Mouse (Mus musculus) 3T3-L1 (cell line): ENCODE results near the gene Tle4.
A peak's percentile ranks its signal among the peaks of the same experiment; 100 is the strongest.

Experiments
- DNase-seq: peaks from one replicate; pipeline ENCODE4 v3.0.0-alpha.2; 2015; ENCODE audit warnings: low read depth, low spot score

Tle4 gene

DNA sequence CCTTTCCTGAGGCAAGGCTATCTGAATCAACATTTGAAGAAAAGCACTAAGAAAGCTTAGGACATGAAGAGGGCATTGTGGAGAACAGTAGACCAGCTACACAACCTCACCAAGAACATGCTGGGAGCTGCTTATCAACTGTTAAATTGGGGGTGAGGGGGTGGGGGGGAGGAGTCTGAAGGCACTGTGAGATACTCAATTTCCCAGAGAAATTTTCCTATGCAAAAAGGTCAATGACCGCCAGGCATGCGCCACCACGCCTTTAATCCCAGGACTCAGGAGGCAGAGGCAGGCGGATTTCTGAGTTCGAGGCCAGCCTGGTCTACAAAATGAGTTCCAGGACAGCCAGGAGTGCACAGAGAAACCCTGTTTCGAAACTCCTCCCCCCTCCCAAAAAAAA, 65.0 kb downstream of the Tle4 start:
- no peak for DNase-seq

DNA sequence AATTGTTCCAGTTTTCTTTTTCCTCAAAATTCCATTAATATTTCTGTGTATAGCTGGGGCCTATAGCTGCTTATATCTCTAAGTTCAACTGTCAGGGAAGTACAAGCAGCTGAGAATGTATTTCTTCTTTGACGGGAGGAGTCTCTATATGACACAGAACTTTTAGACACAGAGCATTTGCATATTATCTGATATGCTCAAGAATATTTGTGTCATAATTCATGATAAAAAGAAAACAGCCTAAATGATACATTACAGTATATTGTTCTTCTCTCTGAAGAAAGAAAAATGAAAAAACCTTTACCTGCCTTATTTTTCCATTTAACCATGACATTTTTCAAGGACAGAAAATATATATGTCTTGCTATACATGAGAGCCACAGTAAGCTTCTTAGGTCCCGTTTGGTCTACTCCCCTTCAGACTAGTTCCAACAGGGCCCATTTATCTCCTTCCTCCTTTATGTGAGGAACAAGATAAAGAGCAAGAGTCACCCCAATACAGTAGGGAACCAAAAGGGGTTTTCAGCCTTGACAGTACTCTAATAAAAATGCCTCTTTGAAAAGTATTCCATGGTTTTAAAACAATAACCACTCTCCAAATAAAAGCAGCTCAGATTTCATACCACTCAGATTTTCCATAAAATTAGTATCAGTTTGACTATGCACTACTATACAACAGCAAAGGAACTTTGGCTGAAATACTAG, 77.6 kb downstream of the Tle4 start:
- DNase-seq: no peak

DNA sequence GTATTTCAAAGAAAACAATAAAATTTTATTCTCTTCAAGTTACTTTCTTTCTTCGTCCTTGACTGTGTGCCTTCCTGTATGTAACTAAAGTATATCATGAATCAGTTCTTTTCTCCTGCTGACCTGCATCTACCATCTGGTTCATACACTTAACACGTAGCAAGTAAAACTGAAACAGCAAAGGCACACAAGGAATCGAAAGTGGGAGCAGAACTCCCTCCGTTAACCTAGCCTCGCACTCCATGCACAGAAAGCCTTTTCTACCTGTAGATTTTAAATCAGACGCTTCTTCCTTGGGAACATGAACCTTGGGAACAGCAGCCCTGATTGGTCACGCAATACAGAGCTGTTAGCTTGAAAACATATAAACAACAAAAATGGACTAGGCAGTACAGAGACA, 78.7 kb downstream of the Tle4 start:
- no peak for DNase-seq

DNA sequence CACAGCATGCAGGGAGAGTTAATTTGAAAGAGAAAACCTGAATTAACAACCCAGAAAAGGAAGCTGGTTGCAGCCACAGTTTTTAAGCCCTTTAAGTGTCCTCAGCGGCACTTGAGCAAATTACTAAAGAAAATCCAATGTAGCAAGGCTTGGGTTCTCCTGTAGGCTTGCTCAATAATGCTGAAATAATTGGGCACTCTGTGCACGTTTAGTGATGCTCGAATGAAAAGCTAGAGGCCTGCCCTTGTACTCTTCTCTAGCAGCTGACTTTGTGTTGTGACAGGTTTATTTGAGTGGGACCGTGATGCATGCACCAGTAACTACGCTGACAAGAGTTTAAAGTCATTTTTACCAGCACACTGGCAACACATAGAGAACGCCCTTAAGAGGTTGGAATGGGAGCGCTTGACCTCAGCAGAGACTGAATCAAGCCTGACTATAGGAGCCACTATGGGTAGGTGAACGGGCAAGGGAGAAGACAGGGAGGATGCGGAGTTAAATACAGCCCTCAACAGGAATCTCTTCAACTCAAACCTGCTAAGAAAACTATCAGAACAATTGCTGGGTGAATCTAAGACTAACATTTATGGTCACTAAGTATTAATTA, 79.3 kb downstream of the Tle4 start:
- no peak for DNase-seq

DNA sequence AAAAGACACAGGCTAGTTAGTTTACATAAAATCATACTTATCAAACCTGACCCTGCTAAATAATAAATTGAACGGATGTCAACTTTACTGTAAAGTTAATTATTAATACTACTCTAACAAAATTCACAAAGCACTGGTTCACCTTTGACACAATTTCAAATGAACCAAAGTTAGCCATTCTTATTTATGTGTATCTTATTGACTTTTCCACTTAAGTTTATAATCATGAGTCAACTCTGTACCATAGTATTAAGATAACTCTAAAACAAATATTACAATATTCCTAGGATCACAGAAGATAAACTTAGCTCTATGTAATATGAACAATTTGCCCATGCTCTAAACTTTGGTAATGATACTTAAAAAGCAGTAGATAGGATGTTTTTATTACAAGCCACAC, 81.4 kb downstream of the Tle4 start:
- no peak for DNase-seq

DNA sequence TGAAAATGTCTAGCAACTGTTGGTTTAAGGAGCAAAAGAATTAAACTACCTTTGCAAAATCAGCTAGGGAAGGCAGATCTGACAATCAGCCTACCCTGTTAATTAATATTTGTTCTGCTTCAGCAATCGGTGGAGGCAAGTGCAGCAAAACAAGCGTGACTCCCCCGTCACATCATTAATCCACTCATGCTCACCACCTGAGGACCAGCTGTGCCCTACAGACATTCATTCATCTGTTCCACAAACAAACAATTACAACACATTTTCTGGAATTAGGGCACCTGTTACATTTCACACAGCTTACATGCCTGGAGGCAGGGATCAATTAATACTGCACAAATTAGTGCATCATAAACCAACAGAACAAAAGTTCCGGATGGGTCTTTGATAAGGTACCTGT, 89.0 kb downstream of the Tle4 start:
- DNase-seq: no peak

DNA sequence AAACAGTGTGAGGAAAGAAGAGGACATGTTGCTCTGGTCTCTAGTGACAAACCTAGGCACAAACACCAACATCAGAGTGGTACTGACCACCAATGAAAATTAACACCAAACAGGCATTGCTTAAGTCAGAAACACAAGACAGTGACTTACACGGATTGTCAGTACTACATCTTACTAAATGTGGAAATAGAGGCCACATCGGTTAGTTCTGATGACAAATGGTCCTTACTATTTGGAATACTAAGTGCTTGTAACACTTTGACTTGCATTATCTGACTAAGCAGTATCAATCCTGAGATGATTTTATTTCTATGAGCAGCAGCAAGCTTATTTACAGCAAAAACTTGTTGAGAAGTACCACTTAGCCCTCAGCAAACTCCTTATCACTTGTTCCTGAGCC, 89.9 kb downstream of the Tle4 start:
- no peak for DNase-seq

DNA sequence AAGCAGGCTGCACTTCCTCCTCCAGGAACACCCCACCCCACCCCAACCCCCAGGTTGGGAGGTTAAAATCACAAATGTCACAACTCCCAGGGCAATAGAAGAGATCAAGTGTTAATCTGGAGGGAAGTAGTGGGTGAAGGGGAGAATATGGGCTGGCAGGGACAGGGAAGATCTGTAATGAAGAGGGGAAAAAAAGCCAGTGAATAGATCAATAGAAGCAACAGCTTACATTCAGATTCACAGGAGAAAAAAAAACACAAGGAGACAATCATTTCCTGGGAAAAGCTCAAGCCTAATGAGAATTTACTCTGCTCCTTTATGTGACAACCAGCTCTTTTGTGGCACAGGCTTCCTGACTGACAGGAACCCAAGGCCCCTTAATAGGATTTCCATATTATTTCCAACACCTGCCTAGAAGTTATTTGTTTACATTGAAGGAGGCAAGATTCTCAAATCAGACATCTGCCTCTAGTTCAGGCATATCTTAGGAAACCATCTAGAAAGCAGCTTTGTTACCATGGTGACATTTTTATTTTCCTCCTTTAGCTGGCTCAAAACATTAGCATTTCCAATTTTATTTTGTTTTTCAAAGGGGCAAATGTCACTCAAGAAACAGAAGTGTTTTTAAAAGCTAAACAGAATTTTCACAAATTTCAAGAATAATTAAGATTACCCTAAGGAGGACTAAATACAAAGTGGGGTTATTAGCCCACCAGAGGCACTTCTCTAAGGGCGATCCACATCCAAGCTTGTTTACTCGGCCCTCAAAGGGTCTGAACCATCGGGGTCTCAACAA, 90.8 kb downstream of the Tle4 start:
- DNase-seq: no peak

DNA sequence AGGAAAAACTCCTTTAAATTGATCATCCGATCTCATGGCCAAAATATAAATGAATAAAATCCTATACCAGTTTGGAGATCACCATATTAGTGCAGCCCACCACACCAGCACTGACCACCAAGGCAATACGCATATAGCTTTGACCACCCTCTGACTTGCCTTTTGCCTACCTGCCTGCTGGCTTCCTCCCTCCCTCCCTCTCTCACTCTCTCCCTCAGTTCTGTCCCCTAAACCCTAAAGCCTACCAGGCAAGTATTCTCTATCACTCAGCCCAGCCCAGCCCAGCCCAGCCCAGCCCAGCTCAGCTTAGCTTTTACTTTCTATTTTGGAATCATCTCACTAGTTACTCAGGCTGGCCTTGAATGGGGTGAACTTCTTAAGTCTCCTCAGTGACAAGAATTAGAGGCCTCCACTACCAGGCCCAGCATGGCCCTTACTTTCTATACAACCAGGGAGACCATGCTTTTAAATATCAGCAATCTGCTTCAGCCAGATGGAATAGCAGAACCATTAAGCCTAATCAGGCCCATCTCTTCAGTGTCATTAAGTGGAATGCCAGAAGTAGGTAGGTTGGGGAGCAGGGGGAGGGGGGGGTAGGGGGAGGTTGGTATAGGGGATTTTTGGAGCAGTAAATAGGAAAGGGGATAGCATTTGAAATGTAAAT, 91.8 kb downstream of the Tle4 start:
- no peak for DNase-seq

DNA sequence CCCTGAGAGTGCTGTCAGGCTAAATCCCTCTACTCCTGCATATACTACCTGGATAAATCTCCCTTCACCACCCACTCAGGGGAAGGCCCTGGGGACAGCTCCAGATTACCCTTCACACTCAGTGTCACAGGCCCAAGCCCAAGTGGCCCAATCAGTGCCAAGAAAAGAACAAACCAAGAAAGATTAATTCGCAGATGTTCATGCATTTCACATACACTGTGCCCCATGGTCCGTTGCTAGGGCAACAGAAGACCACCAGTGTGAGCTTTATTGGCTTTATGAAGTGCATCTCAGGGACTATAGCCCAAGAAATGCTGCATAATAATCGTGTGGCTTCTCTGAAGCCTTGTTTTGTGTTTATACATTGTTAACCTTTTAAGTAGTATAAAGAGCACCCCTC, 92.5 kb downstream of the Tle4 start:
- DNase-seq: no peak

DNA sequence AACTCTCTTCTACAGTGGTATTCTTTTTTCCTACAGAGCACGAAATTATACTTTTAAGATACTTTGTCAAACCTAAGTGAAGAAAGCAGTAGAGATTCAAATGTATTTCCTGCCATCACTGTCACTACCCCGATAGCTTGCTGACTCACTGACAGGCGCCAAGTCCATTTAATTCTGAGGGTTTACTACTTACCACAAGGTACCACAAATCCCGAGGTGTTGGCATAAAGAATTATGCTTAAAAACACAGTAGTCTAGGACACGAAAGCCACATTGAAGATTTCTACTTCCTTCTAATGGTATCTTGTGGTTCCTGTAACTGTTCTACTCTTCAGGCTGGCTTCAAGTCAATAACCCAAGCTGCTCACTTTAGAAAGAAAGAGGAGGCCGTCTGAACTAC, 94.0 kb downstream of the Tle4 start:
- no peak for DNase-seq

DNA sequence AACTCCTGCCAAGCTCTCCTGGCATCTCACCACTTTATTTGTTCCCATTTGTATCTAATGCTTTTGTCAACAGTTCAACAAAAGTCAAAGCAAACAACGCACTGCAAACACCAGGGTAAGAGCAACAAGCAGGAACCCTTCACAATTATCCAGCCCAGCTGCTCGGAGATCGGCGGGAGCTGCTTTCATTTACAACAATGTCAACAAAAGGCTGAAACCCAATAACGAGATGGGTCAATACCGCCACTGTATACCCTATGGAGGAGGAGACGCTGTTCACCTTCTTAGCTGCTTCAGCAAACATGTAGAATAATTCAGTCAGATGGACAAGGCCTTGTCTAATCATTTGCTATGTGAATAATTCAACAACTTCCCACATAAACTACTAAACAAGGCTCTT, 95.6 kb downstream of the Tle4 start:
- DNase-seq: no peak

DNA sequence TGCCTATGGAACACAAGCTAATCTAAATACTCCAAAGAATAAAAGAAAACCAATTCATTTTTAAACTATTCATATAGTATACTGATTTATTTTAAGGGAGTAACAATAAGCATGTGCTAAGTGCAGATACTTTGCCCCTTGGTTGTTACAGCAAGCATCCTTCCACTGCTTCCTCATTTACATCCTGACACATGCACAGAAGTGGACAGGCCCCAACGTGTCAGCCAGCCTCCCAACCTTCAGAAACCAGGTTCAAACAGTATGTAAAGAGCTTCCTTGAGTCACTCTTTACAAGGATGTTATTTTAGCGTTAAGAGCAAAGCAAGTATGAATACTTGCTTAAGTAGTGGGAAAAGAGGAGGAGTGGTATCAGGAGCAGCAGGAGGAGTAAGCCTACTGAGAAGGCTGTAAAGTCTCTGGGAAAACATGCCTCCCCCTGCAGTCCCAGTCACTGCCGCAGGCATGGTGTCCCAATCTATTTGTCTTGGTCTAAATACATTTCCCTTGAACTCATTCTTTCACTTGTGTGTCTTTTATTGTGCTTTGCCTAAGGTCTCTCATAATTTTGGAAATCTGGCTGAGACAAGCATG, 97.9 kb downstream of the Tle4 start:
- no peak for DNase-seq

DNA sequence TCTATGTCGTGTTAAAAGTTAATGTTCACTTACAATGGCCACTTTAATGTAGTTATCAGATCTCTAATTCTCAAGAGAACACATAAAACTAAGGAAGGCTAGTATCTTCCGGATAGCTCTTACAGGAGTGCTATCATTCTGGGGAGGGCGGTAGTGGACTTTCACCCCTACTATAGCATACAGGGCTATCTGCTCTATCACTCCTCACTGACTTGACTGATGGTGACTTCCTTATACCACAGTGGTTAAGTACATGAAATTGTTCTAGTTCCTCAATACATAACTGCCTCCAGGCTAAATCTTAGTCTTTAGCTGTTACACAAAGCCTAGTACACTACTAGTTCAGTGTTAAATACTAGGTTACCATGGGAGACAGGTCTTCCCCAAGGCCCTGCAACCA, 104.8 kb downstream of the Tle4 start:
- DNase-seq: no peak

DNA sequence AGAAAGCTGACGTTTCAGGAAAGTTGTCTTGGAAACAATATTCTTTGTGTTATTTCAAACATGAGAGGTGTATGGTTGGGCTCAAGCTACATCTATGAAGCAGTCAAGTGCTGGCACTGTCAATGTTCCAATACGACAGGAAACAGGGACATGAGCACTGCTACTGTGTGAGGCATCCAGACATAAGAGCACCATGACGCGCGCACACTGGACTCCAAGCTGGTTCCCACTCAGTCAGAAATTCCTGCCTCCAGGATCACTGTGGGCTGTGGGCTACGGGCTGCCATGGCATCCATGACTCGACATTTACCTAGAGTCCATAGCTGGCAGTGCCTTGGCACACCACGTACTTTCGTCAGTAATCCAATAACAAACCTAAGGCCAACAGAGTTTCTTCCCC, 110.7 kb downstream of the Tle4 start:
- DNase-seq: no peak

DNA sequence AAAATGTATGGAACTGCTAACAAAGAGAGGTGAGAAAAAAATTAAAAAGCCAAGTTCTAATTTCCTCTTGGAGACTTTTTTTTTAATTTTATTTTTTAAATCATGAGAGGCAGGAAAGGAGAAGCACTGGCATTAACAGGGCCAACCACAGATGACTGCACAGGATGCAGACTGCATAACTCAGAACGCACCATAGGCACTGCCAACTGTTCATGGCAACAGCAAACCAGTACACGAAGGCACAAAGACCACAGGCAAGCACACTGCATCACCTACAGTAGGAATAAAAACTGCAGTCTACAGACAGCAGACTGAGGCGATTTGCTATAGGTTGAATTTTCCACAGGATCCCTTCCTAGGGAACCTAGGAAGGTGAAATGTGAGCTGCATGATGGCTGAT, 112.7 kb downstream of the Tle4 start:
- no peak for DNase-seq

DNA sequence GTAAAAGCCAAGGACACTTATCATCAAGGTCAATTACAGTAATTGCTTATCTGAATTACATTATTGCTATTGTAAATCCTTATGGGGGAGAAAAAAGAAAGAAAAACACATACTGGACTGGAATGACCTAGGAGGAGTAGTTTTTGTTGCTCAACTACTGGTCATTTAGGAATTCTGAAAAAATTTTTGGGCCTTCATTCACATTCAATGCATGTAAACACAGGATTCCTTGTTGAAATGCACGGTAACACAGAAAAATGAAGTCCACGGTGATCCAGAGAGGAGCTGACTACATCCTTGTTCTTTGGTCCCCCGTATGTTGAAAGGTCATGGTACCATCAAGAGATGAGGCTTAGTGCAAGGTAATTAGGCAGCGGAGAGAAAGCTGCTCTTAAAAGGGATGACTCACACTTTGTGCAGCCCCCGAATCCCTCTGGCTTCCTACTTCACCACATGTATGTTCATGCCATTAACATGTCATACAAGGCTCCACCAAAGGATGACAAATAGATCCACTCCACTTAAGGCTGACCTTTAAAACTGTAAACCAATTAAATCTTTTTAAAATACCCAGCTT, 115.2 kb downstream of the Tle4 start:
- no peak for DNase-seq

DNA sequence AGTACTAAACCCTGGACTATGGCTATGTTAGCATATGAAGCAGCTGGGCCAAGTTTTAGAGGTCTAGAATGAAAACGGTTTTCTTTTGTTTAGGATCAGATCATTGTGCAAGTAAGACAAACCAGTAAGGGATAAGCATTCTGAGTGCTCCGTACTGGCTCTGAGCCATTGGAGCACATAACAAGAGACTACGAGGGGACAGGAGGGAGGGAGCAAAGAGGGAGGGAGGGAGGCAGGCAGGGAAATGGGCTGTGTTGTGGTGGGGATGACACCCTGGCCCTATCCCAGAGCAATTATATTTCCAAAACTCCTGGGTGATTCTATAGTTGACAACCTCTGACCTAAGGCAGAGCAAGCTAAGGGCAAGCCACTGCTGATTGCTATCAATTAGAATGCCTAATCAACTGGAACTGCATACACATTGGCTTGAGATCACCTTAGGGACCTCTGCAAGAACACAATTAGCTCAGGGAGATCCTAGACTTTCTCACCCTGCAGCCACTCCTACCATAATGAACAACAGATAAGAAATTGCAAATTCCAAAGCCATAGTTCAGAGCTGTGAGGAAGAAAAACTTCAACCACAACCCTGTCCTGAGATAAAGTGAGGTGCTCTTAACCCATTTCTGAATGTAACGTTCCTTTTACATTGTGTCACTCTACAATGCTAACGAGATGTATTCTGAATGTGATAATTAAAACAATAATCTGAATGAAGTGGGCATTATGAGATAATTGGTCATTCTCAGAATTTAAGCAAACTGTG, 115.9 kb downstream of the Tle4 start:
- DNase-seq: no peak

DNA sequence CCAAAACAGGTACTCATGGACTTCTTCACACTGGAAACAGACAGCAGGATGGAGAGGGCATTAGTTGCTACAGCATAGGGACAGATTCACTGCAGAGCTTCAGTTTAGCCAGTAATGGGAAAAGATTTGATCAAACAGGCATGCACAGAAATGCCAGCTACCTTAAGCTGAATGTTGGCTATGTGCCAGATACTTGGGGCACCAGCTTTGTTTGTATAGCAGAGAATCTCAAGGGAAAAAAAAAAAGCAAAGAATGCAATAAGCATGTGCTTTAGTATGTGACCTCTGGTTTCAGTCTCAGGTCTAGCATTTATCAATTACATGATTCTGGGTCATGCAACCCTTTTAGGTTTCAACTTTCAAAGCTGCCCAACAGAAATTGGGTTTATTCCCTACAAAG, 118.1 kb downstream of the Tle4 start:
- no peak for DNase-seq

DNA sequence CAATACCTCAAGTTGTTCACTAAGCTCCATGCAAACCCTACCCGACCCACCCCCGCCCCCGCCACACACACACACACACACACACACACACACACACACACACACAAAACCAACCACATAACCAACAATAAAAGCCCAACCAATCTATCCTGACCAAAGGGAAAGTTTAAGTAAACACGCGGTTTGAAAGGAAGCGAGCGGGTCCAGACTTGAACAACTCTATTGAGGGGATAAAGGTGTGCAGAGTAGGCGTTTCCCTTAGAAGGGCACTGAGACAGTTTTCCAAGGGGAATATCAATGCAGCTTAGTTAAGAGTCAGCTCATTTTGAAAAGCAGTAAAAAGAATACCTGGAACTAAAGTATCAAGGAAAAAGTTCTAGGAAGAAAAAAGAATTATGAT, 128.5 kb downstream of the Tle4 start:
- DNase-seq: no peak

DNA sequence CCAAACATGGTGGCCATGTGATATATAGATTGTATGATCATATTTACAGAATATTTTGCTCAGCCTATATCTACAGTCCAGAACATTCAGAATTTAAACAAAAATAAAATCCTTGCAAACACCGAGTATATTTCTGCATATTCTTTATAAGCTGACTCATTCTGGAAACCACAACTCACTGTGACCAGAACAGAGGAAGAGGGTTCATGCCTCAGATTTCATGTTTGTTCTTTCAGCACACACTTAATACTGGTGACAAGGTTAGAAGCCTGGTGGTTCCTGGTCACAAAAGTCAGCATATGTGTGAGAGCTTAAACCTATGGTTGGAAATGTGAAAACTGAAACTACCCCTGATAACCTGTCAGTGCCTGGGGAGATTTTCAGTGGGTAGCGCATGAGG, 129.1 kb downstream of the Tle4 start:
- DNase-seq: peak; percentile 56
